Mouse (Mus musculus): ENCODE measurements around the gene Mpv17l2.

Gene Mpv17l2

GRCm38 (mm10) chr8:70760775-70761406 is at the start of gene Mpv17l2:
TSS of gene Mpv17l2 (minus strand) at chr8:70760946.
- in situ Hi-C loops (cut with MseI, MboI): no loop called here

GRCm38 (mm10) chr8:70808955-70809701 is 48.4 kb upstream of the Mpv17l2 start:
- in situ Hi-C loops (cut with MseI, MboI): no loop called here

GRCm38 (mm10) chr8:70808239-70808638 is 47.5 kb upstream of the Mpv17l2 start, which contains the start of gene Il12rb1:
TSS of gene Il12rb1 (plus strand) at chr8:70808449.
- in situ Hi-C loops (cut with MseI, MboI): no loop called here

DNA sequence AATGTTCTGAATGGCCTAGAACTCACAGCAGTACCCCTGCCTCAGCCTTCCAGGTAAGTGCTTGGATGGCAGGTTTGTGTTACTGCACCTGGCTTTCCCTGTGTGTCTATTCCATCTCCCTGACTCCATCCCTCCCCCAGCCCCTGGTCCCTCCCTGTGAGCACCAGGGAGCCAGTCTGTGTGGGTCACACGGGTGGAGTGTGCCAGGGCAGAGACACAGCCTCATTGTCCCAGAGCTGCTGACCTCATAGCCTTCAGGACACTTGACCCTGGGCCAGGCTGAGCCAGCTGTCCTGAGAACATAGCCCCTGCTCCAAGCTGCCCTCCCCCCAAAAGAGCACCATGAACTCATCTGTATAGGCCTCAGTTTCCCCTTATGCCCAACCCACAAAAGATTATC is 46.6 kb upstream of the Mpv17l2 start:
- in situ Hi-C loops (cut with MseI, MboI): no loop called here

DNA sequence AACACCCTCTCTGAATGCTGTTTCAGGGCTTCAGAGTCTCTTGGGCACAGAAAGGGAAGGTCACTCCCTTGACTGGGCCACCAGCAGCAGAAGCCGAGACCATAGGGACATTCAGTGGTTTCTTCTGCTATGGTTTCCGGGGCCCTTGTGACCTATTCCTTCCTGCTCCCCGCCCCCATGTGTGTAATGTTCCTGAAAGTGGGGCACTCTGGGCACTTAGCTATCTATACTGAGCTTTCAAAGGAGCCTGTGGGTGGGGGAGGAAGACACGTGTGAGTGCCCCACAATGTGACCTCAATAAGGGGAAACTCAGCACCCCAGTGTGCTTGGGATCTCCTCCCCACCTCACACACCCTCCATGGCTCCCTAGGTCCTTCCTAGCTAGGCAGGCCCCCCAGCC is 45.8 kb upstream of the Mpv17l2 start:
- in situ Hi-C loops (cut with MseI, MboI): no loop called here

GRCm38 (mm10) chr8:70804481-70805206 is 43.9 kb upstream of the Mpv17l2 start, which contains the start of gene Mast3:
TSS of gene Mast3 (minus strand) at chr8:70805054.
- in situ Hi-C loops (cut with MseI, MboI): no loop called here

DNA sequence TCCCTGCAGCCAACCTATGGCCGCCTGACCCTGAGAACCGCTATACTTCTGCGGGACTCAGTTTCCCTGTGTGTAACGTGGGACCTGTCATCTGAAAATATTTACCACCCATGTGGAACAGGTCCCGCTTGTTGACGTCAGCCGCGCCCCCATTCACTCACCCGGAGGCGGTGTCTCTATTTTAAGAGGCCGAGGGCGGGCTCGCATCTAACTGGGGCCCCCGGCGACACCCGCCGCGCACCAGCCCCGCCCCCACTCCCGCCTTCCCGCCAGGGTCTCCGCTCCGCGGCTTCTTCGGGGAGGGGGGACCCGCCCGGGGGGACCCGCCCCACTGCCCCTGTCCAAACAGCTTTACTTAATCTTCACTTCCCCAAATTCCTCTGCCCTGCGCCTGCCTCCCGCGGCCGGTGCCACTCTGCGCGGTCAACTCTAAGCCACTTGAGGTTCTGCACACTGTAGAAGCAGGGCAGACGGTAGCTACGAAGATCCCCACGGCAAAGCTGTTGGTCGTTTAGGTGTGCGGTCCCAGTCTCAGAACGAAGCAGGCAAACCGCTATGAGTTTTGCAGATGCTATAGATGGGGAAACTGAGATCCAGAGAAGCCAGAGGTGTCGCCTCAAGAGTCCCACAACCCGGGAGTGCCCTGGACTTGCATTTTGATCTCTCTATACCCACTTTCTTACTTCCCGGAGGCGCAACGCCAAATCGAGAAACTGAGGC is 43.2 kb upstream of the Mpv17l2 start:
- in situ Hi-C loops (cut with MseI, MboI): no loop called here

DNA sequence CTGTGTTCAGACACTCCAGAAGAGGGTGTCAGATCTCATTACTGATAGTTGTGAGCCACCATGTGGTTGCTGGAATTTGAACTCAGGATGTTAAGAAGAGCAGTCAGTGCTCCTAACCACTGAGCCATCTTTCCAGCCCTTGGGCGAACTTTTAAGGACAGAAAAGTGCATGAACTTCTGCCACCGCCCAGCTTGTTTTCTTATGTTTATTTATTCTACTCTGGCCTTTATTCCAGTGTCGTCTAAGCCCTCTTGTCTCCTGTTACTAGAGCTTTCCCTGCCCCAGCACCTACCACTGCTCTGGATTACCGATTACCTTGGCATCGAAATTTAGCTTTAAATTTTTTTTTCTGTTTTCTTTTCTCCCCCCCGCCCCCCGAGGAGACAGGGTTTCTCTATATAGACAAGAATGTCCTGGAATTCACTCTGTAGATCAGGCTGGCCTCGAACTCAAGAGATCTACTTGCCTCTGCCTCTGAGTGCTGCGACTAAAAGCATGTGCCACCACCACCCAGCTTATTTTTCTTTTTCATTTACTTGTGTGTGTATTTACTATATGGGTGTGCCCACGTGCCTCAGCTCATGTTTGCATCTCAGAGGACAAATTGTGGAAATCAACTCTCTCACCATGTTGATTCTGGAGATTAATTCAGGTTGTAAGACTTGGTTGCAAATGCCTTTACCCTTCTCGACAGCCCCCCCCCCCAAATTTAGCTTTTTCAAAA is 42.2 kb upstream of the Mpv17l2 start:
- in situ Hi-C loops (cut with MseI, MboI): no loop called here

DNA sequence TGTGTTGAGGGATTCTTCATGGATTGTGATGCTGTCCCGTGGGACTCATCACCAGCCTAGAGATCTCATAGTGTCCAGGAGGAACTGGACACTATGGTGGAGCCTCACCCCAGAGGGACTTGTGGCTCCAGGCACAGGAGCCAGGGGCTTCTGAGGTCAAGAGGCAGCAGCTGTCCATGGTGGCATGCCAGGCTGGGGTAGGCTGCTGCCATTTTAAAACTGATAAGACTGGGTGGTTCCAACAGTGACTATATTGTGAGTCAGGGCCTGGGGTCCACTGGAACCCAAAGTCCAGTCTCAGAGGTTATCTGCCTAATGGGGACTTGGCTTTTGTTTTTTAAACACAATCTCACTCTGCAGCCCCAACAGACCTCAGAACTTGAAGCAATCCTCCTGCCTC is 41.1 kb upstream of the Mpv17l2 start:
- in situ Hi-C loops (cut with MseI, MboI): no loop called here

DNA sequence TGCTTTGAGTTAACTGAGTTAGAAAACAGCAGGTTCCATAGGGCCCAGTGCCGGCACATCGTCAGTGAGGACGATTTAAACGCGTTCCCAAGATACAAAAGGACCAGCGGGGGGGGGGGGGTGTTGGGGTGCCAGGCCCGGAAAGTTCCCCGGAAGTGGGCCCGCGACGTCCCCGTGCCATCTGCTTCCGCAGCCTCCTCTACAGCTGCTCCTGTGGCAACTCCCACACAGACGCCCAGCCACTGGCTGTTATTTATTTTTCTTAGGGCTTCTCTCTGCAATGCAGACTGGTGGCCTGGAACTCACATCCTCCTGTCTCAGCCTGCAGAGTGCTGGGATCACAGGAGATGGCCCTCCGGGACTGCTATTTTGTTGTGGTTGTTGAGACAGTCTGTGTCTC is 40.4 kb upstream of the Mpv17l2 start:
- in situ Hi-C loops (cut with MseI, MboI): no loop called here

DNA sequence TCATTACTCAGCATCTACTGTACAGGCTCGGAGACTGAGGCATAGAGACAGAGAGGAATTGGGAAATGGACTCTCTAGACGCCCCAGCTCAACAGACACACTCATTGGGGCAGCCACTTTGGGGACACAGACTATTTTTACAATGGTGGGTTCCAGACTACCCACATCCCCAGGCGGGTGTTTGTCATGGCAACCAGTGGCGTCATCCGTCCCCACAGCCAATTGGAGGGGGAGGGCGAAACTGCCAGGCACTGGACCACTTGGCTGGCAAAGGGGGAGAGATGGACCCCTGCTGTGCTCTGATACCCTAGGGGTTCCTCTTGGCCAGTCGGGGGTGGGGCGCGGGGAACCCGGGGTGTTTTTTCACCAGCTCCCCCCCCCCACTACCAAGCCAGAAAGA is 39.9 kb upstream of the Mpv17l2 start:
- in situ Hi-C loops (cut with MseI, MboI): no loop called here

GRCm38 (mm10) chr8:70798281-70798680 is 37.5 kb upstream of the Mpv17l2 start:
- in situ Hi-C loops (cut with MseI, MboI): no loop called here

GRCm38 (mm10) chr8:70797081-70798070 is 36.6 kb upstream of the Mpv17l2 start:
- in situ Hi-C loops (cut with MseI, MboI): no loop called here

DNA sequence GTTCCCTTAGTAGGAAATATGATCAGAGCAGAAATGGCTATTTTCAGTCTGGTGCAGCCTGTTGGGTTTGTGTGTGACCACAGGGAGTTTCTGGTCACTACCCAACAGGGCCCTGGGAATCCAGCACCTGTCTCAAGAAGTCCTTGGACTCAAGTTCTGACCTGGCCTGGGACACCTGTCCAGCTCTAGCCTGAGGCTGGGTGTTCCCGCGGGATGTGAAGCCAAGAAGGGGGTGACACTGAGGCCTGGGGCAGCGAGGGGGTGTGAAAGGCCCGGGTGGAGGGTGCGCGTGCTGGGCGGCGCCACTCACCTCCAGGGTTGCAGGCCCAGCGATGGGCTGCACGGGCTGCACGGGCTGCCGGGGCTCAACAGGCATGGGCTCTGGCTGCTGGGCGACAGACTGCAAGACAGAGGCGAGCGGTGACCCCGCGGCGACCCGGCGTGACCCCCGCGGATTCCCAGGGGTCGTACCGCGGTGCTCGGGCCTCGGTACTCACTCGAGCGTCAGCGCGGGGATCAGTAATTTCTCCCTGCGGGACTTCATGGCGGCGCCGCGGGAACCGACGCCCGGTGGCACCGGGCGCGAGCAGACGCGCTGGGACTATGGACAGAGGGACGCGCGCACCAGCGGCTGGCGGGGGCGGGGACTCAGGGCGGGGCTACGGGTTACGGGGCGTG is 35.8 kb upstream of the Mpv17l2 start:
- in situ Hi-C loops (cut with MseI, MboI): no loop called here

GRCm38 (mm10) chr8:70795370-70795769 is 34.6 kb upstream of the Mpv17l2 start:
- in situ Hi-C loops (cut with MseI, MboI): no loop called here

DNA sequence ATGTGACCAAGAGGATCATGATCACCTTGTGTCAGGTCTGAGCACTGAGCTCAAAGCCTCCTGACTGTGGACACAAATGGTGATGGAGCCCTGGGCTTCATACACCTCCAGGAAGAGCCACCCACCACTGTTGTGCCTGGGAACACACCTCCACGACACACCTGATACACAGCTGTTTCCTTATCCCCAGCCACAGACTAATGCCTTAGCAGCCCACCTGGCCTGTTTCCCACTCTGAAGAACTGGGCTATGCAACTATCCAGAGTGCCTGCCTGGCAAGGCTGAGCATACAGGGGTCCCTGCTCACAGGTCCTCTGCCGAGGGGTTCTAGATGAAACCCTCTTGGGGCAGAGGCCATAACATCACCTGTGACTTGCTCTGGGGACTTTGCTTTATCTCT is 33.5 kb upstream of the Mpv17l2 start:
- in situ Hi-C loops (cut with MseI, MboI): no loop called here

GRCm38 (mm10) chr8:70792700-70793099 is 32.0 kb upstream of the Mpv17l2 start:
- in situ Hi-C loops (cut with MseI, MboI): no loop called here

- in situ Hi-C loops (cut with MseI, MboI): no loop called here
Observed at GRCm38 (mm10) chr8:70791975-70792691, 31.4 kb upstream of the Mpv17l2 start.

DNA sequence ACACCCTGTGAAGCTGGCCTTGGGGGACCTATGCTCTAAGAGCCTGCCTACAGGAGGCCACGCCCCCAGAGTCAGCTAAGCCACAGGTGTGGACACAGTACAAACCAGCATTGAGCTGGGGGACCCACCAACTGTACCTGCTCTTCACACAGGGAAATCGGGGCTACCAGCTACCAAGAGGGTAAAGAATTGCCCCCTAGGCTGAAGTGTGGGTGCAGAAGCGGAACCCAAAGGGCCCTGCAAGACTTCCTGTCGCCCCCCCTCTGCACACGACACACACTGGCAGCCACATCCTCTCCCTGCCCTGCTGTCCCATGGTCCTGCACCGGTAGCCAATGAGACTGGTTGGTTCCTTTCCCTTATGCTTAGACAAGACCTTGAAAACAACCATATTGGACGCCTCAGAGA is 30.6 kb upstream of the Mpv17l2 start:
- in situ Hi-C loops (cut with MseI, MboI): no loop called here

Measured in mouse trophoblast stem cell (cell line).